Mouse (Mus musculus) heart, postnatal 0 days (tissue): ENCODE results near the gene Slc12a4. TPM values are rescaled to one million over a fixed set of nuclear protein-coding genes. Genes with fewer than 3 reads are reported as not detected.

Experiments
- ATAC-seq: fragments of 200-750 bp; cut with Nextera tagmentation; 2 replicates; pipeline ENCODE4 v1.8.0; 2017; ENCODE audit warnings: low read depth, moderate number of reproducible peaks, moderate library complexity; ENCODE audit not compliant: insufficient read depth
- DNase-seq: peaks from one replicate; pipeline ENCODE4 v3.0.0-alpha.2; 2016; ENCODE audit warnings: low spot score
- H3K27ac ChIP-seq: fragments of 300-500 bp; sonication (generic); 2 replicates; pipeline ENCODE4 v1.5.1; 2014; ENCODE audit warnings: low read depth, mild to moderate bottlenecking
- H3K27me3 ChIP-seq: fragments of 300-500 bp; sonication (generic); 2 replicates; pipeline ENCODE4 v1.6.1; 2014; ENCODE audit warnings: low read length, mixed read lengths; ENCODE audit not compliant: control insufficient read depth, insufficient read depth
- H3K36me3 ChIP-seq: fragments of 300-500 bp; sonication (generic); replicated peaks from 2 replicates; pipeline ENCODE4 v1.6.1; 2014; ENCODE audit warnings: low read length, mixed read lengths; ENCODE audit not compliant: control insufficient read depth, insufficient read depth
- H3K4me1 ChIP-seq: fragments of 300-500 bp; sonication (generic); 2 replicates; pipeline ENCODE4 v1.6.1; 2014; ENCODE audit warnings: antibody characterized with exemption; ENCODE audit not compliant: control insufficient read depth, insufficient read depth
- H3K4me2 ChIP-seq: fragments of 300-500 bp; sonication (generic); 2 replicates; pipeline ENCODE4 v1.6.1; 2014; ENCODE audit warnings: low read depth, mild to moderate bottlenecking, low read length, moderate library complexity
- H3K4me3 ChIP-seq: fragments of 300-500 bp; sonication (generic); 2 replicates; pipeline ENCODE4 v1.5.1; 2014; ENCODE audit warnings: low read depth, low read length
- H3K9ac ChIP-seq: fragments of 300-500 bp; sonication (generic); replicated peaks from 2 replicates; pipeline ENCODE4 v1.6.1; 2014; ENCODE audit warnings: low read depth, low read length, mixed read lengths
- H3K9me3 ChIP-seq: fragments of 300-500 bp; sonication (generic); replicated peaks from 2 replicates; pipeline ENCODE4 v1.6.1; 2016; ENCODE audit warnings: low read length; ENCODE audit not compliant: control insufficient read depth
- CTCF ChIP-seq: IDR thresholded peaks from 2 replicates; pipeline ENCODE4 v1.5.1; 2016; ENCODE audit warnings: antibody characterized with exemption, control low read depth, low read depth
- EP300 ChIP-seq: IDR thresholded peaks from 2 replicates; pipeline ENCODE4 v1.6.1; 2016; ENCODE audit warnings: antibody characterized with exemption, low read depth
- WGBS: fragments of 180-500 bp; shearing (Covaris S2); extraction: QIAGEN DNeasy Blood & Tissue Kit; methylation state at CpG from one replicate; pipeline ENCODE4 v1.1.7; 2014; 5-methylcytosine and 5-hydroxymethylcytosine counted together
- polyA plus RNA-seq: library from polyadenylated mRNA; unstranded; fragments of >200 nt; fragmentation: Nextera tagmentation; extraction: Ambion mirVana; gene quantifications from 2 replicates; pipeline ENCODE4 v1.2.1, GENCODE M21; 2015
- total RNA-seq: library from RNA; depleted of rRNA; stranded (reverse); fragments of >200 nt; gene quantifications from 2 replicates; pipeline ENCODE4 v1.2.3, GENCODE M21; 2014; ENCODE audit warnings: low replicate concordance

The Slc12a4 gene
- total and polyA plus RNA-seq, 2 experiments from 2014 or later: 34.9 to 40.7 TPM

- Histone ChIP-seq H3K9ac (no peak overlapping the region), H3K27me3 (no peaks in the 10 kb centered on the region), H3K4me3 (no peak overlapping the region), H3K9me3 (no peaks in the 10 kb centered on the region), H3K4me2 (no peak overlapping the region), H3K4me1 (peaks cover 18% of the 10 kb centered on the region), H3K27ac (no peak overlapping the region), H3K36me3 (no peaks in the 10 kb centered on the region)
- 56% methylated on average over 3 of the region's 3 CpGs for WGBS
- TF ChIP-seq CTCF (no peak), EP300 (no peak)
- no peak for DNase-seq
- ATAC-seq: no peak
Measured at GRCm38 (mm10) chr8:106007135-106007534, 41.2 kb upstream of the Slc12a4 start.

GRCm38 (mm10) chr8:106006413-106006812 is 40.5 kb upstream of the Slc12a4 start:
- Histone ChIP-seq H3K27ac (no peak overlapping the region), H3K4me3 (no peak overlapping the region), H3K36me3 (no peaks in the 10 kb centered on the region), H3K27me3 (no peaks in the 10 kb centered on the region), H3K4me1 (peaks cover 13% of the 10 kb centered on the region), H3K9ac (no peak overlapping the region), H3K4me2 (no peak overlapping the region), H3K9me3 (no peaks in the 10 kb centered on the region)
- no peak for ATAC-seq
- WGBS: 87% methylated on average over 4 of the region's 4 CpGs
- TF ChIP-seq EP300: no peak
- TF ChIP-seq CTCF: peak; percentile 16
- no peak for DNase-seq

- H3K36me3 ChIP-seq: no peaks in the 10 kb centered on the region
- DNase-seq: no peak
- no peak within 1 kb of the TSS for H3K27ac ChIP-seq
- H3K4me3 ChIP-seq: no peak within 1 kb of the TSS
- H3K4me2 ChIP-seq: no peak within 1 kb of the TSS
- TF ChIP-seq EP300 (no peak), CTCF (no peak)
- peaks cover 13% of the 10 kb centered on the region for H3K4me1 ChIP-seq
- no peak within 1 kb of the TSS for H3K9ac ChIP-seq
- WGBS: 71% methylated on average over 4 of the region's 4 CpGs
- no peaks in the 10 kb centered on the region for H3K27me3 ChIP-seq
- ATAC-seq: no peak
- no peaks in the 10 kb centered on the region for H3K9me3 ChIP-seq
Measured at GRCm38 (mm10) chr8:106005875-106006274, 40.0 kb upstream of the Slc12a4 start, which contains the start of gene Dpep2nb. Gene Dpep2nb (minus strand): TSS chr8:106005975.

GRCm38 (mm10) chr8:106004538-106005207 is 38.8 kb upstream of the Slc12a4 start:
- Histone ChIP-seq H3K9me3 (no peaks in the 10 kb centered on the region), H3K4me3 (no peak overlapping the region), H3K27ac (no peak overlapping the region), H3K9ac (no peak overlapping the region), H3K4me1 (0 out of 2 replicates have a peak, but pooled peaks cover 2% of the 10 kb centered on the region), H3K4me2 (no peak overlapping the region), H3K36me3 (no peaks in the 10 kb centered on the region), H3K27me3 (no peaks in the 10 kb centered on the region)
- ATAC-seq: no peak
- 63% methylated on average over 8 of the region's 8 CpGs for WGBS
- TF ChIP-seq CTCF (no peak), EP300 (no peak)
- DNase-seq: no peak

- H3K4me2 ChIP-seq: no peak overlapping the region
- TF ChIP-seq CTCF (no peak), EP300 (no peak)
- H3K4me1 ChIP-seq: no peaks in the 10 kb centered on the region
- no peak overlapping the region for H3K9ac ChIP-seq
- no peak overlapping the region for H3K4me3 ChIP-seq
- no peaks in the 10 kb centered on the region for H3K36me3 ChIP-seq
- DNase-seq (no peak), ATAC-seq (no peak)
- 66% methylated on average over 4 of the region's 4 CpGs for WGBS
- no peaks in the 10 kb centered on the region for H3K27me3 ChIP-seq
- H3K27ac ChIP-seq: no peak overlapping the region
- H3K9me3 ChIP-seq: no peaks in the 10 kb centered on the region
Measured at GRCm38 (mm10) chr8:106001908-106002307, 36.0 kb upstream of the Slc12a4 start.

GRCm38 (mm10) chr8:105998971-105999370 is 33.1 kb upstream of the Slc12a4 start:
- 76% methylated on average over 2 of the region's 2 CpGs for WGBS
- no peak overlapping the region for H3K27ac ChIP-seq
- ATAC-seq (no peak), DNase-seq (no peak)
- no peak overlapping the region for H3K4me3 ChIP-seq
- no peaks in the 10 kb centered on the region for H3K9me3 ChIP-seq
- H3K36me3 ChIP-seq: no peaks in the 10 kb centered on the region
- H3K27me3 ChIP-seq: no peaks in the 10 kb centered on the region
- H3K4me2 ChIP-seq: no peak overlapping the region
- H3K9ac ChIP-seq: no peak overlapping the region
- no peaks in the 10 kb centered on the region for H3K4me1 ChIP-seq
- TF ChIP-seq CTCF (no peak), EP300 (no peak)
